Mouse (Mus musculus): ENCODE data around the gene 9130230L23Rik. TPM values are rescaled to one million over a fixed set of nuclear protein-coding genes. Genes with fewer than 3 reads are reported as not detected.
"Not testable (repeated sequence)": the region's sequence is repeated elsewhere in the genome, so short reads cannot be mapped to it uniquely, and the experiment has no call there.

9130230L23Rik gene
- polyA plus RNA-seq, 1 experiment, result not detected

DNA sequence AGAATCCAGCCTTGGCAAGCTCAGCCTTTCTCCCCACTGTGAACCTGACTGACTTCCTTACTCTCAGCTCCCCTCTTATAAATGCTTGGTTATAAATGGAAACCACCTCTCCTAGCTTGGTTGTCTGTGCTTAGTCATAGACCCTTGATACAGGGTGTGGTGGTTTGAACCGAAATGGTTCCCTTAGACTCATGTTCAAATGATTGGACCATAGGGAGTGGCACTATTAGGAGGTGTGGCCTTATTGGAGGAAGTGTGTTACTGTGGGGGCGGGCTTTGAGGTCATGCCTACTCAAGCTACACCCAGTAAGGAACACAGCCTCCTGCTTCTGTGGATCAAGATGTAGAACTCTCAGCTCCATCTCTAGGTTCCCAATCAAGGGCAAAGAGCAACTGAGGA, 12.9 kb downstream of the 9130230L23Rik start:
- peaks cover 3% of the 10 kb centered on the region; the same call in 1 of the 2 replicates for H3K4me1 ChIP-seq (ENCODE audit: control insufficient read depth)
- no peak for TF ChIP-seq GATA1 (IDR thresholded peaks at IDR 0.05; ENCODE audit: low read length)
- TF ChIP-seq TAL1 (IDR thresholded peaks at IDR 0.05; ENCODE audit: low read length), result no peak
- no peak overlapping the region for H3K4me3 ChIP-seq (replicated peaks)
- H3K36me3 ChIP-seq (ENCODE audit: control insufficient read depth), result no peaks in the 10 kb centered on the region
- H3K27me3 ChIP-seq (ENCODE audit: control insufficient read depth), result no peaks in the 10 kb centered on the region
- H3K9me3 ChIP-seq (ENCODE audit: control insufficient read depth, low read length), result no peaks in the 10 kb centered on the region

DNA sequence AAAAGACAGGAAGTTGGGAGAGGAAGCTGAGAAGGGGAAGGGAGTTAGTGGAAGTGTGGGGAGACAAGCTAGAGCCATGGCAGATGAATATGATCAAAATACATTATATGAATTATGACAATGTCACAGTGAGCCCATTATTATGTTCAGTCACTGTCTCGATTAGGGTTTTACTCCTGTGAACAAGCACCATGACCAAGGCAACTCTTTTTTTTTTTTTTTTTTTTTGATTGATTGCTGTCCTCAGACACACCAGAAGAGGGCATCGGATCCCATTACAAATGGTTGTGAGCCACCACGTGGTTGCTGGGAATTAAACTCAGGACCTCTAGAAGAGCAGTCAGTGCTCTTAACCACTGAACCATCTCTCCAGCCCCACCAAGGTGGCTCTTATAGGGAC, 17.1 kb downstream of the 9130230L23Rik start:
- H3K36me3 ChIP-seq (ENCODE audit: control insufficient read depth); H3K9me3 ChIP-seq (ENCODE audit: control insufficient read depth, low read length); H3K4me1 ChIP-seq (ENCODE audit: control insufficient read depth); H3K27me3 ChIP-seq (ENCODE audit: control insufficient read depth); H3K4me3 ChIP-seq (replicated peaks): not testable (repeated sequence)

DNA sequence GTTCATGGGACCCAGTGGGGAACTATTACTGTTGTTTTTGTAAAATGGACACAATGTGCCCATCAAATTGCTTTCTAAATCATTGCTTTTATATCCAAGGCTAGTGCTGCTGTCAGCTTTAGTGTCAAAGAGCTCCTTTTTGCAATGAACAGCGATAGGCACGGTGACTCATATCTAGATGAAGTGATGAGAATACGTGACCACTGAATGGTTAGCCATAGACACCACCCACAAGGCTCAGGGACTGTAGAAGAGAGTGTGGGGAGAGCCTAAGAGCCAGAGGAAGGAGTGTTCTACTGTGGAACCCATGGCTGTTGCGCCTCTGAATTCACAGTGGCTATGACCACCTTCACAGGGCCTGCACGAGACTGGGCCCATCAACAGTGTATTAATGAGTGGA, 17.7 kb downstream of the 9130230L23Rik start:
- Histone ChIP-seq H3K4me3 (replicated peaks) (no peak overlapping the region), H3K36me3 (ENCODE audit: control insufficient read depth) (no peaks in the 10 kb centered on the region), H3K27me3 (ENCODE audit: control insufficient read depth) (no peaks in the 10 kb centered on the region), H3K4me1 (ENCODE audit: control insufficient read depth) (peaks cover 3% of the 10 kb centered on the region; the same call in 1 of the 2 replicates), H3K9me3 (ENCODE audit: control insufficient read depth, low read length) (no peaks in the 10 kb centered on the region)
- TF ChIP-seq TAL1 (IDR thresholded peaks at IDR 0.05; ENCODE audit: low read length) (no peak), GATA1 (IDR thresholded peaks at IDR 0.05; ENCODE audit: low read length) (no peak)

DNA sequence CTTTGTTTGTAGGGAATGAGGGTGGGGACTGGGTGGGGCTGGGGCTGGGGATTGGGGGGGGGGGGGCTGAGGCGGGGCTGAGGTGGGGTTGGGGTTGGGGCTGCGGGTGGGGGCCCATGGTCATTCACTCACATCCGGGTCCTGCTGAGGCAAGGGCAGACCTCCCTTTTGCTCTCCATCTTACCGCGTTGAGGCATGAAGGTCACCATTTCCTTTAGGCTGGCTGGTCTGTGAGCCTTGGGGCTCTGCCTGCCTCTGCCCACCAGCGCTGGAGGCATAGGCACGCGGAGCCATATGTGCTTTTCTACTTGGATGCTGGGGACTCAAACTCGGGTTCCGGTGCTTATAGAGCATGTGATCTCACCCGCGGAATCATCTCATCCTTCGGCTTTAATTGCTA, 28.4 kb downstream of the 9130230L23Rik start:
- H3K4me1 ChIP-seq (ENCODE audit: control insufficient read depth), result no peaks in the 10 kb centered on the region
- TF ChIP-seq GATA1 (IDR thresholded peaks at IDR 0.05; ENCODE audit: low read length) (no peak), TAL1 (IDR thresholded peaks at IDR 0.05; ENCODE audit: low read length) (no peak)
- H3K27me3 ChIP-seq (ENCODE audit: control insufficient read depth), result no peaks in the 10 kb centered on the region
- H3K4me3 ChIP-seq (replicated peaks), result no peak overlapping the region
- no peaks in the 10 kb centered on the region for H3K36me3 ChIP-seq (ENCODE audit: control insufficient read depth)
- no peaks in the 10 kb centered on the region for H3K9me3 ChIP-seq (ENCODE audit: control insufficient read depth, low read length)

DNA sequence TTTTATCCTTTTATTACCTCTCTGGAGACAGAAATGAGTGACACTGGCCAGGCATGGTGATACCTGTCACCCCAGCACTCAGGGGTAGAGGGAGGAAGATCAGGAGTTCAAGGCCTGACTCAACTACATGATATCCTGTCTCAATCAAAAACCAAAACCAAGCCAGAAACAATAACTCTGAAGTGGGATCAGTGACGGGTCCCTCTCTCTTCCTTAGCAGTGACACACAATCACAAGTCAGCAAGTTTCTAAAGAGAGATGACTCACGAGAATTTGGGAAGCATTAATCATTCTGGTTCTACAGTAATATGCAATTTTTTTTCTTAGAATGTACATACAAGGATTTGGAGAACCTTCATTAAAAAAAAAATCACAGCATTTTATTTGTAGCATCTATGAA, 30.9 kb downstream of the 9130230L23Rik start:
- Histone ChIP-seq H3K36me3 (ENCODE audit: control insufficient read depth) (no peaks in the 10 kb centered on the region), H3K4me1 (ENCODE audit: control insufficient read depth) (no peaks in the 10 kb centered on the region), H3K27me3 (ENCODE audit: control insufficient read depth) (no peaks in the 10 kb centered on the region), H3K9me3 (ENCODE audit: control insufficient read depth, low read length) (no peaks in the 10 kb centered on the region), H3K4me3 (replicated peaks) (no peak overlapping the region)
- TF ChIP-seq GATA1 (IDR thresholded peaks at IDR 0.05; ENCODE audit: low read length) (no peak), TAL1 (IDR thresholded peaks at IDR 0.05; ENCODE audit: low read length) (no peak)

DNA sequence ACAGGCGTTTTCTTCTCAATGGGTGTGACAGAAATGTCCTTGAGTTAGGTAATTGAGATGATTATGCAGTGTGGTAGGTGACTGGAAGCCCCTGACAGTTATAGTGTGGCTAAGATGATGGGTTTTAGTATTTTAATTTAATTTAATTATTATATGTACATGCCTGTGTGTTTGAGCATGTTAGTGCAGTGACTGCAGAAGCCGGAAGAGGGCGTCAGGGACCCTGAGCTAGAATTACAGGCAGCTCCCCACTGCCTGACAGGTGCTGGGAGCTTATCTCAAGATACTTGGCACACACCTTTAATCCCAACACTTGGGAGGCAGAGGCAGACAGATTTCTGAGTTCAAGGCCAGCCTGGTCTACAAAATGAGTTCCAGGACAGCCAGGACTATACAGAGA, 36.1 kb downstream of the 9130230L23Rik start:
- Histone ChIP-seq H3K27me3 (ENCODE audit: control insufficient read depth) (peaks cover 3% of the 10 kb centered on the region; the same call in 1 of the 2 replicates), H3K4me1 (ENCODE audit: control insufficient read depth) (no peaks in the 10 kb centered on the region), H3K9me3 (ENCODE audit: control insufficient read depth, low read length) (no peaks in the 10 kb centered on the region), H3K36me3 (ENCODE audit: control insufficient read depth) (no peaks in the 10 kb centered on the region), H3K4me3 (replicated peaks) (no peak overlapping the region)
- no peak for TF ChIP-seq TAL1 (IDR thresholded peaks at IDR 0.05; ENCODE audit: low read length)
- no peak for TF ChIP-seq GATA1 (IDR thresholded peaks at IDR 0.05; ENCODE audit: low read length)

DNA sequence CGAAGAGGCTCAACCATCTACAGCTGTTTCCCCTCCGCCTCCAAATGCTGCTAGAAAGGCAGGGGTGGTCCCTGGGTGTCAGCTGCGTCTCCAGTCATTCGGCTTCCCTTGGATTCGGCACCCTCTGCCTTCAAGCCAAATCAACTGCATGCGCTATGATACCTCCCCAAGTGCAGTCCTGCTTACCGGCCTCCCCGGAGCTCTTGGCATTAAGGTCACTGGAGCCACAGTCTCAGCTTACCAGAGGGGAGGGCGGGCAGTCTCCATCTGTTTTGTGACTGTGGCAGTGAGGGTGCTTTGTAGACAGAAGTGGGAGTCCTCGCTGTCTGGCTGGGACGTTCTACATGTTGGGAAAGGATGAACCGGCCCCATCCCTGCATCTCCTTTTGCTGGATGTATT, 37.0 kb downstream of the 9130230L23Rik start:
- no peaks in the 10 kb centered on the region for H3K36me3 ChIP-seq (ENCODE audit: control insufficient read depth)

DNA sequence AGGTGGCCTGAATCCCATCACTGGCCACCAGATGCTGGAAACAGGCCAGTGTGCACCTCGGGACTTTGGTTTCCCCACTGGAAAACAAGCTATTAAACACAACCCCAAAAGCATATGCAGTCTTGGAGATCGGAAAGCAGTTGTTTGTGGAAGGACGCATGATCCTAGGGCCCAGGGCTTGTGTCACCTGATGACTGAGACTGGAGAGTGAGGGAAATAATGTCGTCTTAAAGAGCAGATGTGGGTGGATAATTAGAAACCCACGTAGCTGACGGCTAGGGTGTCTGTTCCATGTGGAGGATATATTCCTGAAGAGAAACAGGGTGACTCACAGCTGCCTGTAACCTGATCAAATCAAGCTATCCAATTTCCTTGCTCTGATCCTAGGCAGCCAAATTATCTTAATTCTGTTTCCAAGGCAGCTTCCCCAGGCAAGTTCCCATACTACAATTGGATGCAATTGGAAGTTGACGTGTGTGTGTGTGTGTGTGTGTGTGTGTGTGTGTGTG, 38.3 kb downstream of the 9130230L23Rik start:
- Histone ChIP-seq H3K27me3 (ENCODE audit: control insufficient read depth) (peaks cover 3% of the 10 kb centered on the region; the same call in 1 of the 2 replicates), H3K36me3 (ENCODE audit: control insufficient read depth) (no peaks in the 10 kb centered on the region), H3K4me1 (ENCODE audit: control insufficient read depth) (no peaks in the 10 kb centered on the region), H3K9me3 (ENCODE audit: control insufficient read depth, low read length) (no peaks in the 10 kb centered on the region), H3K4me3 (replicated peaks) (no peak overlapping the region)
- no peak for TF ChIP-seq GATA1 (IDR thresholded peaks at IDR 0.05; ENCODE audit: low read length)
- no peak for TF ChIP-seq TAL1 (IDR thresholded peaks at IDR 0.05; ENCODE audit: low read length)

More for the DNA sequence above, 37.0 kb downstream of the 9130230L23Rik start:
- TF ChIP-seq TAL1 (IDR thresholded peaks at IDR 0.05; ENCODE audit: low read length) (no peak), GATA1 (IDR thresholded peaks at IDR 0.05; ENCODE audit: low read length) (no peak)
- no peak overlapping the region for H3K4me3 ChIP-seq (replicated peaks)
- H3K27me3 ChIP-seq (ENCODE audit: control insufficient read depth), result peaks cover 3% of the 10 kb centered on the region; the same call in 1 of the 2 replicates
- H3K9me3 ChIP-seq (ENCODE audit: control insufficient read depth, low read length), result no peaks in the 10 kb centered on the region
- no peaks in the 10 kb centered on the region for H3K4me1 ChIP-seq (ENCODE audit: control insufficient read depth)

DNA sequence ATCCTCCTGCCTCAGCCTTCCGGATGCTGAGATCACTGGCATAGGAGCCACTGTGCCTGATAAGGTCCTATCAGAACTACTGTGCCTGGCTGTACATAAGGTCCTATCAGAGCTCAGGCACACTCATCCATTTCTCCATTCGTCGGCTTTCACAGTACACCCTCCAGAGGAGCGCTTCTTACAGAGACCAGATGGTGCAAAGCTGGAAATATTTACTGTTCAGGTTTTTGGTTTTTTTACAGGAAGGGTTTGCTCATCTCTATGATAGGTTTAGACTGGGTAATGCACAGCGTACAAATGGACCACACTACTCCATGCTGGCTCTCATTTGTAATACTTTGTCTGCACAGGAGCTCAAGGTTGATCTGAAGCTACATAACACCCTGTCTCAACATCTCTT, 40.8 kb downstream of the 9130230L23Rik start:
- no peaks in the 10 kb centered on the region for H3K9me3 ChIP-seq (ENCODE audit: control insufficient read depth, low read length)
- no peaks in the 10 kb centered on the region for H3K36me3 ChIP-seq (ENCODE audit: control insufficient read depth)
- H3K4me3 ChIP-seq (replicated peaks), result no peak overlapping the region
- H3K4me1 ChIP-seq (ENCODE audit: control insufficient read depth), result peaks cover 2% of the 10 kb centered on the region; the same call in 1 of the 2 replicates
- TF ChIP-seq GATA1 (IDR thresholded peaks at IDR 0.05; ENCODE audit: low read length), result no peak
- no peak for TF ChIP-seq TAL1 (IDR thresholded peaks at IDR 0.05; ENCODE audit: low read length)
- H3K27me3 ChIP-seq (ENCODE audit: control insufficient read depth), result peaks cover 3% of the 10 kb centered on the region; the same call in 1 of the 2 replicates

DNA sequence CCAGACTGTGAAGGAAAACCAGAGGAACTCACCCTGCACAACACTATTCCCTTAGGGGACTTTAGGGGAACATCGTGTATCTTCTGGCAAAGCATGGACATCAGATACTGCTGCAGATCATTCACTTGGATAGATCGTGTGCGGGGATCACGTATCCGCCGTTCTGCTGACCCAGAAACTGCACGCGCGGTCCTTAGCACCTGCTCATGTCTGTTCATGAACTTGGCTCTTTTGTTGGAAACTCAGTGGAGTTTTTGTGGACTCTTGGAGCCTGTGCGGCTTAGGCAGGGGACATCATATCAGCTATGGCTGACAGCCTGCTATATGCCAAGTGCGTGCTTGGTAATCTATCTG, 43.5 kb downstream of the 9130230L23Rik start:
- TF ChIP-seq GATA1 (IDR thresholded peaks at IDR 0.05; ENCODE audit: low read length) (no peak), TAL1 (IDR thresholded peaks at IDR 0.05; ENCODE audit: low read length) (no peak)
- Histone ChIP-seq H3K27me3 (ENCODE audit: control insufficient read depth) (no peaks in the 10 kb centered on the region), H3K9me3 (ENCODE audit: control insufficient read depth, low read length) (no peaks in the 10 kb centered on the region), H3K4me1 (ENCODE audit: control insufficient read depth) (peaks cover 6% of the 10 kb centered on the region), H3K4me3 (replicated peaks) (no peak overlapping the region), H3K36me3 (ENCODE audit: control insufficient read depth) (no peaks in the 10 kb centered on the region)
